Mouse (Mus musculus) retina, postnatal 1 day (tissue): Measurements from ENCODE around the gene Prrt1.

Experiments used
- DNase-seq: peaks from one replicate; pipeline ENCODE4 v3.0.0-alpha.2; 2012

The Prrt1 gene

GRCm38 (mm10) chr17:34629221-34629751, at the start of gene Prrt1:
Gene Prrt1, plus strand, starts transcription at chr17:34629533.
- peak; percentile 64 for DNase-seq

GRCm38 (mm10) chr17:34582528-34582927, 46.8 kb upstream of the Prrt1 start:
- DNase-seq, result no peak

GRCm38 (mm10) chr17:34583397-34583796, 45.9 kb upstream of the Prrt1 start:
- no peak for DNase-seq

GRCm38 (mm10) chr17:34583819-34584218, 45.5 kb upstream of the Prrt1 start:
- DNase-seq, result no peak

- no peak for DNase-seq
Measured at GRCm38 (mm10) chr17:34585121-34585520, 44.2 kb upstream of the Prrt1 start.

- DNase-seq, result no peak
Measured at GRCm38 (mm10) chr17:34585877-34586771, 43.2 kb upstream of the Prrt1 start.

- DNase-seq, result peak; percentile 95
Measured at GRCm38 (mm10) chr17:34586796-34587422, 42.4 kb upstream of the Prrt1 start.

- DNase-seq, result peak; percentile 96
Measured at GRCm38 (mm10) chr17:34587423-34587811, 41.9 kb upstream of the Prrt1 start.

GRCm38 (mm10) chr17:34587814-34588213, 41.5 kb upstream of the Prrt1 start:
- DNase-seq, result no peak

- DNase-seq, result no peak
Measured at GRCm38 (mm10) chr17:34588767-34589166, 40.6 kb upstream of the Prrt1 start.

GRCm38 (mm10) chr17:34589206-34589605, 40.1 kb upstream of the Prrt1 start:
- DNase-seq, result no peak

GRCm38 (mm10) chr17:34589681-34590101, 39.6 kb upstream of the Prrt1 start, which contains the start of gene Gpsm3:
Gene Gpsm3, plus strand, starts transcription at chr17:34589806.
- DNase-seq, result peak; percentile 61

- no peak for DNase-seq
Measured at GRCm38 (mm10) chr17:34590154-34590987, 39.0 kb upstream of the Prrt1 start.

GRCm38 (mm10) chr17:34591029-34591993, 38.0 kb upstream of the Prrt1 start, which contains the start of gene Pbx2:
Gene Pbx2, plus strand, starts transcription at chr17:34591266.
- DNase-seq, result no peak

- peak; percentile 96 for DNase-seq
Measured at GRCm38 (mm10) chr17:34591994-34592375, 37.3 kb upstream of the Prrt1 start.

- DNase-seq, result peak; percentile 61
Measured at GRCm38 (mm10) chr17:34592581-34593549, 36.5 kb upstream of the Prrt1 start.

GRCm38 (mm10) chr17:34593752-34594525, 35.4 kb upstream of the Prrt1 start:
- DNase-seq, result peak; percentile 47

GRCm38 (mm10) chr17:34596098-34596497, 33.2 kb upstream of the Prrt1 start:
- no peak for DNase-seq

GRCm38 (mm10) chr17:34597566-34598095, 31.7 kb upstream of the Prrt1 start, which contains the start of gene Ager:
Gene Ager, plus strand, starts transcription at chr17:34597862.
- no peak for DNase-seq
